Mouse (Mus musculus): ENCODE data around the gene Lpp. TPM values are rescaled to one million over a fixed set of nuclear protein-coding genes. Genes with fewer than 3 reads are reported as not detected.

Lpp gene
- polyA plus RNA-seq, 1 experiment from 2014 or later: 51.0 TPM

GRCm38 (mm10) chr16:24651655-24652654, 258.6 kb downstream of the Lpp start:
- no peaks in the 10 kb centered on the region for H3K27me3 ChIP-seq
- no peaks in the 10 kb centered on the region for H3K9me3 ChIP-seq
- WGBS: 76% methylated on average over 8 of the region's 8 CpGs
- no peak overlapping the region for H3K27ac ChIP-seq
- H3K4me2 ChIP-seq: no peak overlapping the region
- H3K9ac ChIP-seq: no peak overlapping the region
- no peaks in the 10 kb centered on the region for H3K4me1 ChIP-seq
- H3K4me3 ChIP-seq: no peak overlapping the region
- no peak for ATAC-seq (ENCODE audit: insufficient number of reproducible peaks, low FRiP score, low TSS enrichment, low read depth)
- H3K36me3 ChIP-seq: no peaks in the 10 kb centered on the region

GRCm38 (mm10) chr16:24653041-24653440, 259.7 kb downstream of the Lpp start:
- no peak for ATAC-seq (ENCODE audit: insufficient number of reproducible peaks, low FRiP score, low TSS enrichment, low read depth)
- H3K4me1 ChIP-seq: no peaks in the 10 kb centered on the region
- 55% methylated on average over 5 of the region's 5 CpGs for whole genome bisulfite sequencing
- no peaks in the 10 kb centered on the region for H3K36me3 ChIP-seq
- no peak overlapping the region for H3K4me2 ChIP-seq
- no peaks in the 10 kb centered on the region for H3K27me3 ChIP-seq
- H3K9ac ChIP-seq: no peak overlapping the region
- H3K27ac ChIP-seq: no peak overlapping the region
- no peak overlapping the region for H3K4me3 ChIP-seq
- H3K9me3 ChIP-seq: no peaks in the 10 kb centered on the region

- Histone ChIP-seq H3K4me3 (no peak overlapping the region), H3K4me2 (no peak overlapping the region), H3K9ac (no peak overlapping the region), H3K27me3 (no peaks in the 10 kb centered on the region), H3K27ac (no peak overlapping the region), H3K9me3 (no peaks in the 10 kb centered on the region), H3K36me3 (no peaks in the 10 kb centered on the region), H3K4me1 (no peaks in the 10 kb centered on the region)
- ATAC-seq (ENCODE audit: insufficient number of reproducible peaks, low FRiP score, low TSS enrichment, low read depth): no peak
- 38% methylated on average over 3 of the region's 3 CpGs for WGBS
Observed at GRCm38 (mm10) chr16:24655116-24655515, 261.8 kb downstream of the Lpp start.

- WGBS: 86% methylated on average over 8 of the region's 8 CpGs
- Histone ChIP-seq H3K9ac (no peak overlapping the region), H3K4me2 (no peak overlapping the region), H3K9me3 (no peaks in the 10 kb centered on the region), H3K27ac (no peak overlapping the region), H3K27me3 (no peaks in the 10 kb centered on the region), H3K36me3 (no peaks in the 10 kb centered on the region), H3K4me3 (no peak overlapping the region), H3K4me1 (no peaks in the 10 kb centered on the region)
- ATAC-seq (ENCODE audit: insufficient number of reproducible peaks, low FRiP score, low TSS enrichment, low read depth): no peak
Observed at GRCm38 (mm10) chr16:24656026-24656425, 262.7 kb downstream of the Lpp start.

- no peak for ATAC-seq (ENCODE audit: insufficient number of reproducible peaks, low FRiP score, low TSS enrichment, low read depth)
- Histone ChIP-seq H3K4me3 (no peak overlapping the region), H3K27me3 (no peaks in the 10 kb centered on the region), H3K9ac (no peak overlapping the region), H3K36me3 (0 out of 2 replicates have a peak, but pooled peaks cover 3% of the 10 kb centered on the region), H3K4me2 (no peak overlapping the region), H3K27ac (no peak overlapping the region), H3K9me3 (no peaks in the 10 kb centered on the region), H3K4me1 (no peaks in the 10 kb centered on the region)
- 88% methylated on average over 5 of the region's 5 CpGs for WGBS
Observed at GRCm38 (mm10) chr16:24656752-24657151, 263.4 kb downstream of the Lpp start.

GRCm38 (mm10) chr16:24659049-24659448, 265.7 kb downstream of the Lpp start:
- Histone ChIP-seq H3K27ac (no peak overlapping the region), H3K36me3 (peaks cover 3% of the 10 kb centered on the region; the same call in 1 of the 2 replicates), H3K4me3 (no peak overlapping the region), H3K4me2 (no peak overlapping the region), H3K27me3 (no peaks in the 10 kb centered on the region), H3K9ac (no peak overlapping the region), H3K9me3 (no peaks in the 10 kb centered on the region), H3K4me1 (no peaks in the 10 kb centered on the region)
- 94% methylated on average over 2 of the region's 2 CpGs for WGBS
- no peak for ATAC-seq (ENCODE audit: insufficient number of reproducible peaks, low FRiP score, low TSS enrichment, low read depth)

GRCm38 (mm10) chr16:24664131-24664530, 270.8 kb downstream of the Lpp start:
- H3K4me1 ChIP-seq: no peaks in the 10 kb centered on the region
- no peak overlapping the region for H3K9ac ChIP-seq
- H3K9me3 ChIP-seq: no peaks in the 10 kb centered on the region
- no peak overlapping the region for H3K4me3 ChIP-seq
- no peak for ATAC-seq (ENCODE audit: insufficient number of reproducible peaks, low FRiP score, low TSS enrichment, low read depth)
- no peak overlapping the region for H3K27ac ChIP-seq
- no peak overlapping the region for H3K4me2 ChIP-seq
- peaks cover 7% of the 10 kb centered on the region; the same call in 1 of the 2 replicates for H3K36me3 ChIP-seq
- H3K27me3 ChIP-seq: no peaks in the 10 kb centered on the region

- no peaks in the 10 kb centered on the region for H3K9me3 ChIP-seq
- no peak overlapping the region for H3K4me3 ChIP-seq
- no peak for ATAC-seq (ENCODE audit: insufficient number of reproducible peaks, low FRiP score, low TSS enrichment, low read depth)
- H3K4me2 ChIP-seq: no peak overlapping the region
- WGBS: 83% methylated on average over 5 of the region's 5 CpGs
- no peak overlapping the region for H3K27ac ChIP-seq
- H3K4me1 ChIP-seq: no peaks in the 10 kb centered on the region
- no peak overlapping the region for H3K9ac ChIP-seq
- H3K27me3 ChIP-seq: no peaks in the 10 kb centered on the region
- 0 out of 2 replicates have a peak, but pooled peaks cover 4% of the 10 kb centered on the region for H3K36me3 ChIP-seq
Observed at GRCm38 (mm10) chr16:24669718-24670460, 276.6 kb downstream of the Lpp start.

- no peaks in the 10 kb centered on the region for H3K9me3 ChIP-seq
- H3K4me1 ChIP-seq: no peaks in the 10 kb centered on the region
- no peak for ATAC-seq (ENCODE audit: insufficient number of reproducible peaks, low FRiP score, low TSS enrichment, low read depth)
- H3K9ac ChIP-seq: no peak overlapping the region
- no peak overlapping the region for H3K27ac ChIP-seq
- H3K36me3 ChIP-seq: peaks cover 17% of the 10 kb centered on the region
- no peak overlapping the region for H3K4me3 ChIP-seq
- H3K27me3 ChIP-seq: no peaks in the 10 kb centered on the region
- no peak overlapping the region for H3K4me2 ChIP-seq
Observed at GRCm38 (mm10) chr16:24678942-24679341, 285.6 kb downstream of the Lpp start.

GRCm38 (mm10) chr16:24695062-24695461, 301.8 kb downstream of the Lpp start:
- no peaks in the 10 kb centered on the region; the same call in 1 of the 2 replicates for H3K36me3 ChIP-seq
- no peaks in the 10 kb centered on the region for H3K9me3 ChIP-seq
- no peak overlapping the region for H3K4me3 ChIP-seq
- no peaks in the 10 kb centered on the region for H3K4me1 ChIP-seq
- 88% methylated on average over 4 of the region's 4 CpGs for WGBS
- H3K4me2 ChIP-seq: no peak overlapping the region
- no peaks in the 10 kb centered on the region for H3K27me3 ChIP-seq
- H3K9ac ChIP-seq: no peak overlapping the region
- H3K27ac ChIP-seq: no peak overlapping the region
- ATAC-seq (ENCODE audit: insufficient number of reproducible peaks, low FRiP score, low TSS enrichment, low read depth): no peak

- H3K4me2 ChIP-seq: no peak overlapping the region
- H3K9ac ChIP-seq: no peak overlapping the region
- 90% methylated on average over 3 of the region's 3 CpGs for WGBS
Observed at GRCm38 (mm10) chr16:24704215-24704614, 310.9 kb downstream of the Lpp start.

GRCm38 (mm10) chr16:24723641-24724040, 330.3 kb downstream of the Lpp start:
- WGBS: 82% methylated on average over 4 of the region's 4 CpGs
- no peak overlapping the region for H3K4me3 ChIP-seq
- H3K4me1 ChIP-seq: no peaks in the 10 kb centered on the region
- H3K27ac ChIP-seq: no peak overlapping the region
- H3K9ac ChIP-seq: no peak overlapping the region
- no peaks in the 10 kb centered on the region for H3K36me3 ChIP-seq
- H3K4me2 ChIP-seq: no peak overlapping the region
- no peak for ATAC-seq (ENCODE audit: insufficient number of reproducible peaks, low FRiP score, low TSS enrichment, low read depth)
- H3K9me3 ChIP-seq: no peaks in the 10 kb centered on the region
- no peaks in the 10 kb centered on the region for H3K27me3 ChIP-seq

More at GRCm38 (mm10) chr16:24704215-24704614, 310.9 kb downstream of the Lpp start:
- H3K27ac ChIP-seq: no peak overlapping the region
- H3K27me3 ChIP-seq: no peaks in the 10 kb centered on the region
- H3K9me3 ChIP-seq: no peaks in the 10 kb centered on the region
- H3K4me3 ChIP-seq: no peak overlapping the region
- H3K36me3 ChIP-seq: no peaks in the 10 kb centered on the region
- ATAC-seq (ENCODE audit: insufficient number of reproducible peaks, low FRiP score, low TSS enrichment, low read depth): no peak
- H3K4me1 ChIP-seq: no peaks in the 10 kb centered on the region

Data from limb, embryonic 15.5 days (tissue).